Mouse (Mus musculus) skeletal muscle tissue, postnatal 0 days (tissue): ENCODE measurements around the gene Deaf1. TPM values are rescaled to one million over a fixed set of nuclear protein-coding genes. Genes with fewer than 3 reads are reported as not detected.

Experiments used
- polyA plus RNA-seq: library from polyadenylated mRNA; unstranded; fragments of >200 nt; fragmentation: Nextera tagmentation; extraction: Ambion mirVana; gene quantifications from 2 replicates; pipeline ENCODE4 v1.2.1, GENCODE M21; 2015

The Deaf1 gene
- 30.0 and 33.3 TPM in 2 replicates for polyA plus RNA-seq

GRCm38 (mm10) chr7:141327469-141328372 is at the start of gene Deaf1, which contains the start of gene Tmem80:
Gene Deaf1, minus strand, starts transcription at chr7:141327690.
Gene Tmem80, plus strand, starts transcription at chr7:141327739.

GRCm38 (mm10) chr7:141338576-141339131 is 11.2 kb upstream of the Deaf1 start, which contains the start of gene Eps8l2:
Gene Eps8l2, plus strand, starts transcription at chr7:141338880.

GRCm38 (mm10) chr7:141291921-141292582 is 35.4 kb downstream of the Deaf1 start, which contains the start of gene Drd4:
Gene Drd4, plus strand, starts transcription at chr7:141292006.

GRCm38 (mm10) chr7:141278766-141279590 is 48.5 kb downstream of the Deaf1 start, which contains the start of gene Sct:
Gene Sct, minus strand, starts transcription at chr7:141279133.

GRCm38 (mm10) chr7:141276546-141276945 is 50.9 kb downstream of the Deaf1 start, which contains the start of gene Cdhr5:
Gene Cdhr5, minus strand, starts transcription at chr7:141276786.

GRCm38 (mm10) chr7:141265739-141266561 is 61.5 kb downstream of the Deaf1 start, which contains the start of gene Irf7:
Gene Irf7, minus strand, starts transcription at chr7:141266481.

Other genes with a start within 250 kb of the Deaf1 start
- gene Pkp3, start 249.5 kb downstream of the Deaf1 start, polyA plus RNA-seq, result 0.46 and 4.1 TPM in 2 replicates
- 2.8 and 3.8 TPM in 2 replicates for gene Sigirr, start 227.1 kb downstream of the Deaf1 start, polyA plus RNA-seq
- 0.93 TPM in 1 of 2 replicates, not detected in the other for gene Ano9, start 209.9 kb downstream of the Deaf1 start, polyA plus RNA-seq
- gene Ptdss2, start 205.3 kb downstream of the Deaf1 start, polyA plus RNA-seq, result 29.8 and 34.4 TPM in 2 replicates
- gene Rnh1, start 154.8 kb downstream of the Deaf1 start, polyA plus RNA-seq, result 80.7 and 92.6 TPM in 2 replicates
- 168 and 179 TPM in 2 replicates for gene Hras, start 133.7 kb downstream of the Deaf1 start, polyA plus RNA-seq
- gene Lrrc56, start 133.5 kb downstream of the Deaf1 start, polyA plus RNA-seq, result 2.4 and 3.6 TPM in 2 replicates
- 0.18 TPM in 1 of 2 replicates, not detected in the other for gene Lmntd2, start 113.6 kb downstream of the Deaf1 start, polyA plus RNA-seq
- 26.0 and 26.8 TPM in 2 replicates for gene Rassf7, start 111.8 kb downstream of the Deaf1 start, polyA plus RNA-seq
- 18.7 and 20.2 TPM in 2 replicates for gene Phrf1, start 98.9 kb downstream of the Deaf1 start, polyA plus RNA-seq
- 7.6 and 9.4 TPM in 2 replicates for gene Irf7, start 61.2 kb downstream of the Deaf1 start, polyA plus RNA-seq
- 1.9 and 2.4 TPM in 2 replicates for gene Cdhr5, start 50.9 kb downstream of the Deaf1 start, polyA plus RNA-seq
- 7.2 and 11.2 TPM in 2 replicates for gene Sct, start 48.6 kb downstream of the Deaf1 start, polyA plus RNA-seq
- 0.23 and 0.56 TPM in 2 replicates for gene Drd4, start 35.7 kb downstream of the Deaf1 start, polyA plus RNA-seq
- gene Tmem80, start within 50 bp of the Deaf1 start, polyA plus RNA-seq, result 21.3 and 21.5 TPM in 2 replicates
- 2.2 and 2.4 TPM in 2 replicates for gene Eps8l2, start 11.2 kb upstream of the Deaf1 start, polyA plus RNA-seq
- 210 and 316 TPM in 2 replicates for gene Taldo1, start 64.5 kb upstream of the Deaf1 start, polyA plus RNA-seq
- gene Gatd1, start 86.4 kb upstream of the Deaf1 start, polyA plus RNA-seq, result 25.7 and 27.1 TPM in 2 replicates
- 0.40 and 0.59 TPM in 2 replicates for gene Cend1, start 101.8 kb upstream of the Deaf1 start, polyA plus RNA-seq
- 15.8 and 17.3 TPM in 2 replicates for gene Slc25a22, start 110.2 kb upstream of the Deaf1 start, polyA plus RNA-seq
- gene Pidd1, start 116.3 kb upstream of the Deaf1 start, polyA plus RNA-seq, result 1.2 and 1.8 TPM in 2 replicates
- 941 and 958 TPM in 2 replicates for gene Rplp2, start 119.7 kb upstream of the Deaf1 start, polyA plus RNA-seq
- 249 and 404 TPM in 2 replicates for gene Pnpla2, start 127.5 kb upstream of the Deaf1 start, polyA plus RNA-seq
- gene Cracr2b, start 133.4 kb upstream of the Deaf1 start, polyA plus RNA-seq, result 13.8 and 15.2 TPM in 2 replicates
- 18.0 and 21.8 TPM in 2 replicates for gene Cd151, start 139.7 kb upstream of the Deaf1 start, polyA plus RNA-seq
- 45.8 and 47.8 TPM in 2 replicates for gene Polr2l, start 147.4 kb upstream of the Deaf1 start, polyA plus RNA-seq
- 43.1 and 47.4 TPM in 2 replicates for gene Tspan4, start 147.6 kb upstream of the Deaf1 start, polyA plus RNA-seq
- gene Chid1, start 212.2 kb upstream of the Deaf1 start, polyA plus RNA-seq, result 18.9 and 22.1 TPM in 2 replicates
- 34.8 and 39.4 TPM in 2 replicates for gene Ap2a2, start 234.5 kb upstream of the Deaf1 start, polyA plus RNA-seq